Mouse (Mus musculus): ENCODE data around the gene Pgap3.
"Not testable (repeated sequence)": the region's sequence is repeated elsewhere in the genome, so short reads cannot be mapped to it uniquely, and the experiment has no call there.

Gene Pgap3

GRCm38 (mm10) chr11:98383261-98384030, 16.8 kb downstream of the Pgap3 start, which contains the start of gene Tcap:
Tcap (plus strand) TSS chr11:98383811.
- no peak for DNase-seq (ENCODE audit: low read depth, low spot score)

DNA sequence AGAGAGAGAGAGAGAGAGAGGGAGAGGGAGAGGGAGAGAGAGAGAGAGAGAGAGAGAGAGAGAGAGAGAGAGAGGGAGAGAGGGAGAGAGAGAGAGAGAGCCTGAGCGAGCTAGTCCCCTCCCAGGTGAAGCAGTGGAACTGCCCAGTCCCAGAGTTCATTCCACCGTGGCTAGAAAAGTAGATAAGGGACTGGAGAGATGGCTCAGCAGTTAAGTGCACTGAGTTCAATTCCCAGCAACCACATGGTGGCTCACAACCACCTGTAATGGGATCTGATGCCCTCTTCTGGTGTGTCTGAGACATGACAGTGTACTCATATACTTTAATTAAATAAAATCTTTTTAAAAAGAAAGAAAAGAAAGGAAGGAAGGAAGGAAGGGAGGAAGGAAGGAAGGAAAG, 17.9 kb downstream of the Pgap3 start:
- not testable (repeated sequence) for DNase-seq (ENCODE audit: low read depth, low spot score)

GRCm38 (mm10) chr11:98381651-98382050, 18.6 kb downstream of the Pgap3 start:
- DNase-seq (ENCODE audit: low read depth, low spot score): no peak

- DNase-seq (ENCODE audit: low read depth, low spot score): no peak
Measured at GRCm38 (mm10) chr11:98380106-98380505, 20.2 kb downstream of the Pgap3 start.

- DNase-seq (ENCODE audit: low read depth, low spot score): no peak
Measured at GRCm38 (mm10) chr11:98379379-98379778, 20.9 kb downstream of the Pgap3 start.

DNA sequence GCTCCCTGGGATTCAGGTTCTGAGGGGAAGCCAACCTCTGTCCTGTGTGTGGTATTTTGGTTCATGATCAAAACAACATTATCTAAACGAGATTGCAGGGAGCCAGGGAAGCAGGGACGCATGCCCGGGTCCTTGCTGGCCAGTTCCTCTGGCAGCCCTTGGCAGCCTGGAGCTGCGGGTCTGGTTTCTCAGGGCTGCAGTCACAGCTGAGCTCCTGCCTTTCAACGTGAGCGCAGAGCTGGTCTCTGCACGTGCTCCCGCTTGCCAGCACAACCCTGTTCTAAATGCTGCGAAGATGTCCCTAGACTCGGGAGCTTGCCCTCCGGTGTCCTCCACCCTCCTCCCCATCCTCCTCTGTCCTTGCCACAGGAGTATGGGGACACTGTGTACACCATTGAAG, 22.5 kb downstream of the Pgap3 start:
- no peak for DNase-seq (ENCODE audit: low read depth, low spot score)

GRCm38 (mm10) chr11:98376756-98377155, 23.5 kb downstream of the Pgap3 start:
- no peak for DNase-seq (ENCODE audit: low read depth, low spot score)

GRCm38 (mm10) chr11:98374266-98374665, 26.0 kb downstream of the Pgap3 start:
- no peak for DNase-seq (ENCODE audit: low read depth, low spot score)

DNA sequence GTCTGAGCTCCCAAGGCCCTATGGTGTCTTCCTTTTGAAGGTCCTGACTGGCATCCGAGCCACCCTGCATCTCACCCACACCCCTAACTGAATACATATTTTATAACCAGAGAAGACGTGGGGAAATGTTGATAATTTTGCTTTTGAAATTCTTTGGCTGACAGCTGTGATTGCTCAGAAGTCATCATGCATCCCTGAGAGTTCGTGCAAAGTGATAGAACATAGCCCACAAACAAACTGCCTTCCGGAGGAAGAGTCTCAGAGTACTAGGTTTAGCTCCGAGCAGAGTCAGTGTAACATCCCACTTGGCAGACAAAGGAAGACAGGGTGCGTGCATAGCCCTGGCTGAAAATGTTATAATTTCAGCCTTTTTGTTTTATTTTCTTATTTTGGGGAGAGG, 27.0 kb downstream of the Pgap3 start:
- no peak for DNase-seq (ENCODE audit: low read depth, low spot score)

DNA sequence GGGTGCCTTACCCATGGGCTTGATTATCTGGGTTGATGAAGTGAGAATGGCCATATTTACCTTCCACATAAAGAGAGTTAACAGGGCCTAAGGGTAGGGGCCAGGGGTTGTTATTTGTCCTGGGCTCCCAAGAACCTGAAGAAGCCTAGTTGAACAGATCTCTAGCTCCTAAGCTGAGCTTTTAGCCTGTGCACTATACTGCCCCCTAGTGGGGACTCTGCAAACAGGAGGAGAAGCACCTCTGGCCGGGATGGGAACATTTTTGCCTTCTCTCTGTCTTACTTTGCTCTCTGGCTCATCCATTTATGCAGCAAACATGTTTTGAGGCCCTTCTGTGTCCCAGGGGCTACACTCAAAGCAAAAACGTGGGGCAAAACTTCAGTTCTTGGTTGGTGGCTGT, 27.9 kb downstream of the Pgap3 start:
- peak; percentile 77 for DNase-seq (ENCODE audit: low read depth, low spot score)

DNA sequence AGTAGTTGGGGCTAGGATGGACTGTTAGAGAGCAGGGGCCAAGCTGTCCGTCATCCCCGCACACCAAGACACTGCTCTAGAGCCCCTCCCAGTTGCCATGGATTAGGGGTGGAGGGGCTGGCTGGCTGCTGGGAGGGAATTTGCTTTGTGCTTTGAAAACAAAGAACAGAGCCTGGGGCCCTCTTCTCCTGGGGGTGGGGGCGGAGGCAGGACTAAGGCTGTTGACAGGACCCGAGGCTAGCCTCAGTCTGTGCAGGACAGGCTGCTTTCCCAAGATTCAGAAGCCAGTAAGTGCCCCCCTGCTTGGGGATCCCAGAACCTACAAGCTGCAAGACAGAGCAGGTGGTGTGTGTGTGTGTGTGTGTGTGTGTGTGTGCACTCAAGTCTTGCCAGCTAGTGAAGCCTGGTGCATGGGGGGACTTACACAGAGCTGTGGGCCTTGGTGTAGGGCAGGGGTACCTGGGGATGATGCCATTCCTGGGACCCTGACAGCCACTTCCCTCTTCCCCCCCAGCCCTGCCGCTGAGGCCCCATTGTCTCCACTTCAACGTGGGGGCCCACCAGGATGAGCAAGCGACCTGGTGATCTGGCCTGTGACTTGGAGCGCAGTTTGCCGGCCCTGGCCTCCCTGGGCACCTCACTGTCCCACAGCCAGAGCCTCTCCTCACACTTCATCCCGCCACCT, 28.6 kb downstream of the Pgap3 start:
- DNase-seq (ENCODE audit: low read depth, low spot score): peak; percentile 63

- no peak for DNase-seq (ENCODE audit: low read depth, low spot score)
Measured at GRCm38 (mm10) chr11:98370588-98370987, 29.7 kb downstream of the Pgap3 start.

- no peak for DNase-seq (ENCODE audit: low read depth, low spot score)
Measured at GRCm38 (mm10) chr11:98369337-98369736, 31.0 kb downstream of the Pgap3 start.

DNA sequence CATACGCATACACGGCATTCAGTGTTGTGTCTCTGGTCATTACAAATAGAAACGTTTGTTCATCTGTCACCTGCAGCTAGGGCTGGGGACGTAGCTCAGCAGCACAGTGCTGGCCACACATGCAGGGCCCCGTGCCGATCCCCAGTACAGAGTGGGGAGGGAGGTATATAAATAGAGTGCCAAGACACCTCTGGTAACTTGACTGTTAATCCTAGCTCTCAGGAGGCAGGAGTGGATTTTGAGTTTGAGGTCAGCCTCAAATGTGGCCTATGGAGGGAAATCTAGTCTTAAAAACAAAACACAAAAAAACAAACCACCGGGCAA, 32.5 kb downstream of the Pgap3 start:
- no peak for DNase-seq (ENCODE audit: low read depth, low spot score)

- DNase-seq (ENCODE audit: low read depth, low spot score): no peak
Measured at GRCm38 (mm10) chr11:98367171-98367862, 33.0 kb downstream of the Pgap3 start.

GRCm38 (mm10) chr11:98366290-98366689, 34.0 kb downstream of the Pgap3 start:
- DNase-seq (ENCODE audit: low read depth, low spot score): no peak

- no peak for DNase-seq (ENCODE audit: low read depth, low spot score)
Measured at GRCm38 (mm10) chr11:98364410-98364809, 35.9 kb downstream of the Pgap3 start.

DNA sequence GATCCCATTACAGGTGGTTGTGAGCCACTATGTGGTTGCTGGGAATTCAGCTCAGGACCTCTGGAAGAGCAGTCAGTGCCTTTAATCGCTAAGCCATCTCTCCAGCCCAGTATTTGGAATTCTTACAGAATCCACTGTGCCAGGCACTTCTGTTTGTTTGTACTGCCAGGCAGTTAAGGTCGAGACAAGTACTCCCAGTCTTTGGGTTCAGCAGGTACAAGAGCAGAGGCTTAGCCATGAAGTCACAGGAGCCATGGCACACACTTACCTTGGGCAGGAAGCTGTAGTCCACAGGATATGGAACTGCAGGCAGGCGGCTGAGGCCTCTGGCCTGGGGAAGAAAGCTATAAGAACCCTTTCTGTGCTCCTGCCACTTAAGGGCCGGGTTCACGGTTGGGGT, 36.5 kb downstream of the Pgap3 start:
- no peak for DNase-seq (ENCODE audit: low read depth, low spot score)

- no peak for DNase-seq (ENCODE audit: low read depth, low spot score)
Measured at GRCm38 (mm10) chr11:98360866-98361521, 39.3 kb downstream of the Pgap3 start.

DNA sequence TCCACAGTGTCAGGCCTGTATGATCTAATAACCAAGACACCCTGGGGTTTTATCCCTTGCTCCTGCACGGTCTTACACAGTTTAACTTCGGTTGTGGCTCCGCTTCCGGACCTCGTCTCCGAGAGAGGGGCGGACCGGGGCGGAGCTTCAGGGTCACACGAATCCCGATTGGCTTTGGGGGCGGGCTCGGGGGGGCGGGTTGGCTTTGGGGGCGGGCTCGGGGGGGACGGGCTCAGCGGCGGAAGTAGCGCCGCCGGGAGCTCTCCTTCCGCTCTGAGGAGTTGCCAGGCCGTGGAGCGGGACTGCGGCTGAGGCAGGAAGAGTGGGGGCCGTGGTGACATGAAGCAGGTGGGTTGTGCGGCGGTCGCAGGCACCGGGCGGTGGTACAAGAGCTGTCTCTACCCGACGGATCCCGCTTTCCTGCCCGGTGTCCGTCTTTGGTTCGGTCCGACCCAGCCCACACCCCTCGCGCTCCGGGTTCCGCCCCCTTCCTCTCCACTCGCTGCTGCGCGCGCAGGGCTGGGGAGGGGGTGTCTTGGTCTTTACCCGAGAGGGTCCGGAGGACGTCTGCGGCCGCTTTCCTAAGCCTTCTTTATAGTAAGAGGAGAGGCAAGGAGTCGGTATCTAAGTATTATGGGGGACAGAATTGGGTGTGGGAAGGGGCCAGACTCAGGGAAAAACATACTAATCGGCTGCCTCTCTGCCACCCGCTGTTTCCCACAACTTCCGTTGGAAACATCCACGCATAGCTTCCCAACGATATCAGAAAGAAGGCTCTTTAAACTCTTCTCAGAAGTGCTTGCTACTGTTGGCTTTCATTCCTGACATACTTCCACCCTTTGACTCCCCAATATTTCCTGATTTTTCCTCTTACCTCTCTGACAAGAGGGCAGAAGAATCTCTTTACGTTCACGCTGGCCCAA, 41.9 kb downstream of the Pgap3 start, which contains the start of gene Stard3:
TSS of gene Stard3 (plus strand) at position 208 of the 923 bp plus-strand sequence.
- peak; percentile 90 for DNase-seq (ENCODE audit: low read depth, low spot score)
